Mouse (Mus musculus): Measurements from ENCODE around the gene Pard3.

DNA sequence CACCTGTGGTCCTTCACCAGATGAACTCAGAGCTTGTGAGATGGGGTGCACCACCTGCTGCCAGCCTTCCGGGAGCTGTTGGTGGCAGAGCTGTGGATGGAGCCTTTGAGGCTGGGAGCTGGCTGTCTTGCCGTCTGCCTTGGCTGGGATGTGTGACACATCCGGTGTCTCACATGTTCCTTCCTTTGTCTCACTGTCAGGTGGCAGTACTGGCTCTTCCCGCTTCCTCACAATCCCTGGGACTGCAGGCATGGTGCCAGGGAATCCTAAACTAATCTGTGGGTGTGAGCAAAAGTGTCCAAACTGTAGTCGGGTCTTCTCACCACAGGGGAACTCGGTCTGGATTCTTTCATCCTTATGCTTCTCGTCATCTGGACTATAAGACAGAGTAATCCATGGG is 85.1 kb downstream of the Pard3 start:
- no peak for TF ChIP-seq POLR2A (IDR thresholded peaks at IDR 0.05; ENCODE audit: borderline replicate concordance, insufficient read depth, low read length)
- TF ChIP-seq CTCF (IDR thresholded peaks at IDR 0.05; ENCODE audit: borderline replicate concordance, insufficient read depth, low read depth, low read length): no peak

Measured in cerebellum, adult 2 months (tissue).